Mouse (Mus musculus) C2C12 (cell line): ENCODE results near the gene Mlst8.

Experiments used
- CEBPB ChIP-seq: IDR thresholded peaks from one replicate; pipeline ENCODE4 v1.6.1; 2011; ENCODE audit warnings: low read depth, mild to moderate bottlenecking, control low read depth, moderate library complexity
- CTCF ChIP-seq: IDR thresholded peaks from one replicate; pipeline ENCODE4 v1.5.1; 2011; ENCODE audit not compliant: control insufficient read depth, insufficient read depth, insufficient read length
- FOSL1 ChIP-seq: IDR thresholded peaks from one replicate; pipeline ENCODE4 v1.8.0; 2011; ENCODE audit warnings: mild to moderate bottlenecking, low read length; ENCODE audit not compliant: poor library complexity, insufficient read depth, severe bottlenecking
- MAX ChIP-seq: IDR thresholded peaks from one replicate; pipeline ENCODE4 v1.6.1; 2011; ENCODE audit warnings: mild to moderate bottlenecking, control low read depth
- MYOD1 ChIP-seq: IDR thresholded peaks from one replicate; pipeline ENCODE4 v1.6.1; 2011; ENCODE audit warnings: low read depth; ENCODE audit not compliant: control insufficient read depth, insufficient read length
- MYOG ChIP-seq: IDR thresholded peaks from one replicate; pipeline ENCODE4 v1.6.1; 2011; ENCODE audit not compliant: control insufficient read depth, insufficient read length; ENCODE audit errors: extremely low read depth
- USF1 ChIP-seq: IDR thresholded peaks from one replicate; pipeline ENCODE4 v1.6.1; 2011; ENCODE audit warnings: low read depth, mild to moderate bottlenecking, control low read depth, moderate library complexity

DNA sequence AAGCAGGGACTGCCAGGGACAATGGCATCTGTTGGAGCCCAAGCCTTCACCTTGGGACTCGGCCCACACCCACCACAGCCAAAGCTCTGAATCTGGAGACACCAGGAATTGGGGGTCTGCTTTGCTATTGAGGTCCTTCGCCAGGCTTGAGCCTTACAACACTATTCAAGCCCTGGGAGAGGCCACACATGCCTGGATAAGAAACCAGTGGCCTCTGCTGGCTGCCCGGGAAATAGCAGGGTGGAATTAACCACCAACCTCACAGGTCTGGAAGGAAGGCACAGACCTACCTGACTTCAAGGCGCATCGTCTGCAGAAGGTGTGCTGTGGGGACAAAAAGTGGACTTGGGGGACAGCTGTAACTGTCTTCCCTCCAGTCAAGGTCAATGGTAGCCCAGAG, 34.7 kb upstream of the Mlst8 start:
- no peak for TF ChIP-seq CTCF
- TF ChIP-seq MYOG: no peak
- no peak for TF ChIP-seq CEBPB
- no peak for TF ChIP-seq USF1
- TF ChIP-seq MAX: no peak
- TF ChIP-seq MYOD1: no peak
- TF ChIP-seq FOSL1: no peak
